Mouse (Mus musculus) cortical plate, adult 2 months (tissue): ENCODE measurements around the gene Ulbp1.

Experiments
- CTCF ChIP-seq: fragments of 200-500 bp; IDR thresholded peaks from 2 replicates; pipeline ENCODE4 v1.5.1; 2011; ENCODE audit warnings: mild to moderate bottlenecking, control low read depth, low read length; ENCODE audit not compliant: insufficient read depth; ENCODE audit errors: extremely low read depth
- POLR2A ChIP-seq: fragments of 200-500 bp; IDR thresholded peaks from 2 replicates; pipeline ENCODE4 v1.6.1; 2011; ENCODE audit warnings: mild to moderate bottlenecking, low read length, control low read depth; ENCODE audit not compliant: insufficient read depth; ENCODE audit errors: extremely low read depth

DNA sequence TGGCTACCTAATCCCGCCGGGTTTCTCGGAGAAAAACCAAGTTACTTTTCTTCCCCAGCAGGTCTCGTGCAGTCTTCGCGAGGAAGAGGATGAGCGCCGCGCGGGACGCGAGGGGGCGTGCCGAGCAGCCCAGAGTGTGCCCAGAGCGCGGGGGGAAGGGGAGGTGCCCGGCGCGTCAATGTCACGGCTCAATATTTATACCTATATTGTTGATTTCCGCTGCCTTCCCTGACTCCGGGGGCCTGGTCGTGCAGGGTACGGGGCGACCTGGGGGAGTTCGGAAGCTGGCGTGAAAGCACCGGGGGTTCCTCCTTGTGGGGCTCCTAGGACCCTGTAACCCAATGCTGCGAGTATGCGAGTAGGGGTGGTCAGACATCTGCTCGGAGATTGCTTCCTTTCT lies 82.3 kb downstream of the Ulbp1 start:
- TF ChIP-seq CTCF = no peak
- TF ChIP-seq POLR2A = no peak
